Mouse (Mus musculus) midbrain, embryonic 14.5 days (tissue): ENCODE measurements around the gene Kcnmb2. TPM values are rescaled to one million over a fixed set of nuclear protein-coding genes. Genes with fewer than 3 reads are reported as not detected.

Source experiments
- ATAC-seq: fragments of 200-750 bp; cut with Nextera tagmentation; 2 replicates; pipeline ENCODE4 v1.8.0; 2017; ENCODE audit warnings: moderate number of reproducible peaks, moderate library complexity; ENCODE audit not compliant: low FRiP score, low TSS enrichment
- DNase-seq: peaks from one replicate; pipeline ENCODE4 v3.0.0-alpha.2; 2015
- H3K27ac ChIP-seq: fragments of 300-500 bp; sonication (generic); replicated peaks from 2 replicates; pipeline ENCODE4 v1.5.1; 2014; ENCODE audit warnings: mild to moderate bottlenecking, low read depth, low read length, moderate library complexity
- H3K27me3 ChIP-seq: fragments of 300-500 bp; sonication (generic); 2 replicates; pipeline ENCODE4 v1.6.1; 2014; ENCODE audit warnings: low read length, control low read depth, mixed read lengths; ENCODE audit not compliant: control insufficient read depth, insufficient read depth
- H3K36me3 ChIP-seq: fragments of 300-500 bp; sonication (generic); 2 replicates; pipeline ENCODE4 v1.6.1; 2014; ENCODE audit warnings: low read length, control low read depth; ENCODE audit not compliant: control insufficient read depth, insufficient read depth
- H3K4me1 ChIP-seq: fragments of 300-500 bp; sonication (generic); 2 replicates; pipeline ENCODE4 v1.6.1; 2014; ENCODE audit warnings: mild to moderate bottlenecking, antibody characterized with exemption, low read length, control low read depth; ENCODE audit not compliant: control insufficient read depth, insufficient read depth
- H3K4me2 ChIP-seq: fragments of 300-500 bp; sonication (generic); 2 replicates; pipeline ENCODE4 v1.6.1; 2014; ENCODE audit warnings: mild to moderate bottlenecking, low read length, moderate library complexity
- H3K4me3 ChIP-seq: fragments of 300-500 bp; sonication (generic); replicated peaks from 2 replicates; pipeline ENCODE4 v1.5.1; 2014; ENCODE audit warnings: low read depth, low read length
- H3K9ac ChIP-seq: fragments of 300-500 bp; sonication (generic); replicated peaks from 2 replicates; pipeline ENCODE4 v1.6.1; 2014; ENCODE audit warnings: mild to moderate bottlenecking, low read length, moderate library complexity
- H3K9me3 ChIP-seq: fragments of 300-500 bp; sonication (generic); 2 replicates; pipeline ENCODE4 v1.6.1; 2016; ENCODE audit warnings: low read length, control low read depth, mixed read lengths; ENCODE audit not compliant: control insufficient read depth
- WGBS: fragments of 180-500 bp; shearing (Covaris S2); extraction: QIAGEN DNeasy Blood & Tissue Kit; methylation state at CpG from one replicate; pipeline ENCODE4 v1.1.7; 2014; 5-methylcytosine and 5-hydroxymethylcytosine counted together
- polyA plus RNA-seq: library from polyadenylated mRNA; unstranded; fragments of >200 nt; fragmentation: Nextera tagmentation; extraction: Ambion mirVana; gene quantifications from 2 replicates; pipeline ENCODE4 v1.2.1, GENCODE M21; 2014

Kcnmb2 gene
- polyA plus RNA-seq, 1 experiment from 2014 or later: 10.8 TPM

DNA sequence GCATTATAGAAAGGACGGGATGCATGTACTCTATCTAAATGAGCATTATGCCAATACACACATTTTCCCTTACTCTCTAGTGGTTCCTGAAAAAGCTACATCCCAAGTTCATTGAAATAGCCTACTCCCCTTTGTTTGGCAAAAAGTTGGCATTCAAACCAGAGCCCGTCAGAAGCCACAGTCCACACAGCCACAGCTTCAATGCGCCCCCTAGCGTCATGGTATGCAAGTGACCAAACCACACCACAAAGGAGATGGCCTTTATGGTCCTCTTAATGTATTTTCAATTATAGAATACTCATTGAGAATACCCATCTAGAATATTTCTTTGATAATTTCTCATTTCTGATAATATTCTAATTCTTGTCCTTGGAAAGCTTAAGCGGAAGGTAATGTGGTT lies 286.2 kb downstream of the Kcnmb2 start:
- H3K27ac ChIP-seq: no peak overlapping the region
- DNase-seq (peak; percentile 83), ATAC-seq (peak; percentile 47; the same call in 1 of the 2 replicates)
- H3K36me3 ChIP-seq: no peaks in the 10 kb centered on the region
- H3K4me2 ChIP-seq: no peak overlapping the region
- no peak overlapping the region for H3K9ac ChIP-seq
- 27% methylated on average over 5 of the region's 5 CpGs for WGBS
- no peaks in the 10 kb centered on the region for H3K27me3 ChIP-seq
- no peaks in the 10 kb centered on the region for H3K9me3 ChIP-seq
- peaks cover 12% of the 10 kb centered on the region; the same call in 1 of the 2 replicates for H3K4me1 ChIP-seq
- no peak overlapping the region for H3K4me3 ChIP-seq

DNA sequence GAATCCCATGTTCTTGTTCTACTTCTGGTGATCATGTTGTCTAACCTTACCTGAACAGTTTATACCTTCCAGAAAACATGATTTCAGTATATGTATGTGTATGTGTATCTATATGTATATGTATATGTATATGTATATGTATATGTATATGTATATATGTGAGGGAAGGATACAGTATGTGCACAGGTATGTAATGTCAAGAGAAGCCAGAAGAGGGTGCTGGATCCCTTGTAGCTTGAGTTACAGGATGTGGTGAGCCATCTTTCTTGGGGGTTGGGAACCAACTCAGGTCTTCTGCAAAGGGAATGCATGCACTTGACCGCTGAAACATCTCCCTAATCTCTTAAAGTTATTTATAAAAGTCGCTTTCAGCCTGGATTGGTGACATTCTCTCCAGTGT lies 286.6 kb downstream of the Kcnmb2 start:
- no peak for DNase-seq

GRCm38 (mm10) chr3:32189956-32190355 lies 287.6 kb downstream of the Kcnmb2 start:
- peak; percentile 67 for DNase-seq
- no peak overlapping the region for H3K4me2 ChIP-seq
- peak; percentile 64 for ATAC-seq
- WGBS: 32% methylated on average over 5 of the region's 5 CpGs
- H3K4me1 ChIP-seq: peaks cover 12% of the 10 kb centered on the region; the same call in 1 of the 2 replicates
- H3K36me3 ChIP-seq: no peaks in the 10 kb centered on the region
- H3K9ac ChIP-seq: no peak overlapping the region
- no peaks in the 10 kb centered on the region for H3K9me3 ChIP-seq
- H3K4me3 ChIP-seq: no peak overlapping the region
- H3K27me3 ChIP-seq: no peaks in the 10 kb centered on the region
- peak overlapping the region; percentile 72 for H3K27ac ChIP-seq

More for the DNA sequence above, 286.6 kb downstream of the Kcnmb2 start:
- Histone ChIP-seq H3K4me2 (no peak overlapping the region), H3K27ac (peak overlapping the region; percentile 72; the same call in 1 of the 2 replicates), H3K4me3 (no peak overlapping the region), H3K4me1 (peaks cover 12% of the 10 kb centered on the region; the same call in 1 of the 2 replicates), H3K9ac (no peak overlapping the region), H3K27me3 (no peaks in the 10 kb centered on the region), H3K9me3 (no peaks in the 10 kb centered on the region), H3K36me3 (no peaks in the 10 kb centered on the region)
- ATAC-seq: no peak
- WGBS: 88% methylated on average over 2 of the region's 2 CpGs

- H3K27me3 ChIP-seq: no peaks in the 10 kb centered on the region
- no peak overlapping the region for H3K27ac ChIP-seq
- ATAC-seq (no peak), DNase-seq (no peak)
- no peaks in the 10 kb centered on the region for H3K9me3 ChIP-seq
- no peak overlapping the region for H3K4me3 ChIP-seq
- WGBS: 89% methylated on average over 5 of the region's 5 CpGs
- H3K4me2 ChIP-seq: no peak overlapping the region
- H3K4me1 ChIP-seq: peaks cover 12% of the 10 kb centered on the region; the same call in 1 of the 2 replicates
- H3K9ac ChIP-seq: no peak overlapping the region
- no peaks in the 10 kb centered on the region for H3K36me3 ChIP-seq
Measured at GRCm38 (mm10) chr3:32194014-32194413, 291.7 kb downstream of the Kcnmb2 start.

GRCm38 (mm10) chr3:32226755-32227154 lies 324.4 kb downstream of the Kcnmb2 start:
- Histone ChIP-seq H3K9ac (no peak overlapping the region), H3K4me2 (no peak overlapping the region), H3K27me3 (no peaks in the 10 kb centered on the region), H3K9me3 (no peaks in the 10 kb centered on the region), H3K27ac (no peak overlapping the region), H3K4me1 (no peaks in the 10 kb centered on the region), H3K4me3 (no peak overlapping the region), H3K36me3 (no peaks in the 10 kb centered on the region)
- 82% methylated on average over 2 of the region's 2 CpGs for WGBS
- ATAC-seq (no peak), DNase-seq (no peak)

DNA sequence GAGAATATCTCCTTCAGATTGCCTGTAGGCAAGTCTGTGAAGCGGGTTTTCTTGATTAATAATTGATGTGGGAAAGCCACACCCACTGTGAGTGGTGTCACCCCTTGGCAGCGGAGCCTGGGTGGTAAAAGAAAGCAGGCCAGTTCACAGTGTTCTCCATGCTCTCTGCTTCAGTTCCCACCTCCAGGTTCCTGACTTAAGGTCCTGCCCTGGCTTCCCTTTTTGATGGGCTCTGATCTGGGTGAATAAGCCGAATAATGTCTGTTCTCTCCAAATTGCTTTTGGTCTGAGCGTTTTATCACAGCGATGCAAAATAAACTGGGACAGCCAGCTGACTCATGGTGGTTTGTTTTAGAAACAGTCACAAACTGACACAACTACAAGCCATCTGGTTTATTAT lies 334.5 kb downstream of the Kcnmb2 start:
- H3K9me3 ChIP-seq: no peaks in the 10 kb centered on the region
- 83% methylated on average over 5 of the region's 5 CpGs for WGBS
- no peak overlapping the region for H3K4me3 ChIP-seq
- H3K4me1 ChIP-seq: no peaks in the 10 kb centered on the region
- H3K27me3 ChIP-seq: no peaks in the 10 kb centered on the region
- no peak overlapping the region for H3K27ac ChIP-seq
- H3K36me3 ChIP-seq: no peaks in the 10 kb centered on the region
- no peak overlapping the region for H3K4me2 ChIP-seq
- DNase-seq (no peak), ATAC-seq (no peak)
- no peak overlapping the region for H3K9ac ChIP-seq
